Mouse (Mus musculus): ENCODE data around the gene Zdhhc3. TPM values are rescaled to one million over a fixed set of nuclear protein-coding genes. Genes with fewer than 3 reads are reported as not detected.

Gene Zdhhc3
- polyA plus RNA-seq, 1 experiment, result 44.0 TPM

DNA sequence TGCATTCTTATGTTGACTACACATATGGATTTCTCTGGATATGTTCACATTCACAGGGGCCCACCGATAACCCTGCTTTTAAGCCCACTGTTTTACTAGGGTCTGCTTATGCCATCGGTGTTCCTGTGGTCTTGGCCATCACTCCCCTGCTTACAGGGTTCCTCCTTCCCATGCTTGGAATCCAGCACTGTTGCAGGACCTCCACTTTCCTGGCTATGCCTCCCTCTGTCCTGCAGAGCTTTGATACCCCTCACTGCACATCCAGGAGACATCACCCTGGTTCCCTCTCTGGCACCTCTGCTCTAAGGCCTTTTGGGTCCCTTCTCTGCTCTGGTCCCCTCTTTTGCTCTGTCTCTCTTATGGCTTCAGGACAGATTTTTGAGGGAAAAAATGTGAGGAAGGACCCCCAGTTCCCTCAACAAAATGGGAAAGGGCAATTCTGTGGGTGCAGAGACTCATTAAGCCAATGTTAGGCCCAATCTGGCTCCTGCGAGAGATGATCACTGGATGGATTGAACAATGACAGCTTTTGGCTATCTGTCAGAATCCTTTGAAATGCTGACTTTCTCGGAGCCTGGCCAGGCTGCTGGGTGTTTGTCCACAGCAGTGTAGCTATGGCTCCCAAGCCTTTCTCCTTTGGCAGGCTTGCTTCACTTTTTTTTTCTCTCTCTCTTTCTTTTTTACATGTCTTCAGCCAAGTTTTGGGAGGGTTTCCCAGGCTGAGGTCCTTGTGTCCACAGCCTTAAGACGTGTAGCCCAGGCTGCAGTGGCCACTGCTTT is 37.4 kb upstream of the Zdhhc3 start, which contains the start of gene Clec3b:
Clec3b (plus strand) TSS at position 706 of the 780 bp plus-strand sequence.
- H3K4me2 ChIP-seq (ENCODE audit: low read depth), result no peak within 1 kb of the TSS
- no peak within 1 kb of the TSS for H3K4me3 ChIP-seq
- no peaks in the 10 kb centered on the region for H3K36me3 ChIP-seq (ENCODE audit: control insufficient read depth, insufficient read depth)
- no peaks in the 10 kb centered on the region for H3K79me2 ChIP-seq (ENCODE audit: control insufficient read depth, insufficient read depth)
- TF ChIP-seq REST (IDR thresholded peaks at IDR 0.05; ENCODE audit: insufficient read depth, insufficient read length) (no peak), POLR2A (IDR thresholded peaks at IDR 0.05; ENCODE audit: insufficient read length, low read depth) (no peak), POLR2AphosphoS2 (IDR thresholded peaks at IDR 0.05; ENCODE audit: insufficient read length, low read depth) (no peak), USF1 (IDR thresholded peaks at IDR 0.05; ENCODE audit: low read depth) (no peak), MYOG (IDR thresholded peaks at IDR 0.05; ENCODE audit: control insufficient read depth in 1 of 3, insufficient read depth in 1 of 3, insufficient read length in 2 of 3, low read depth in 2 of 3) (no peak), CEBPB (IDR thresholded peaks at IDR 0.05; ENCODE audit: insufficient read depth, poor library complexity, severe bottlenecking) (no peak), MYOD1 (IDR thresholded peaks at IDR 0.05; ENCODE audit: control insufficient read depth in 1 of 3, insufficient read length in 2 of 3, low read depth in 2 of 3) (no peak), TCF3 (IDR thresholded peaks at IDR 0.05; ENCODE audit: insufficient read length, low read depth) (no peak), TCF12 (IDR thresholded peaks at IDR 0.05; ENCODE audit: insufficient read depth, poor library complexity, severe bottlenecking) (no peak), MAX (IDR thresholded peaks at IDR 0.05; ENCODE audit: low read depth) (no peak), E2F4 (IDR thresholded peaks at IDR 0.05; ENCODE audit: insufficient read depth) (no peak), SRF (IDR thresholded peaks at IDR 0.05; ENCODE audit: control insufficient read depth, insufficient read length, low read depth) (no peak)
- H3K27me3 ChIP-seq (ENCODE audit: control insufficient read depth, insufficient read depth, insufficient read length), result no peaks in the 10 kb centered on the region
- no peak within 1 kb of the TSS for H3ac ChIP-seq (ENCODE audit: control insufficient read depth, insufficient read length)

DNA sequence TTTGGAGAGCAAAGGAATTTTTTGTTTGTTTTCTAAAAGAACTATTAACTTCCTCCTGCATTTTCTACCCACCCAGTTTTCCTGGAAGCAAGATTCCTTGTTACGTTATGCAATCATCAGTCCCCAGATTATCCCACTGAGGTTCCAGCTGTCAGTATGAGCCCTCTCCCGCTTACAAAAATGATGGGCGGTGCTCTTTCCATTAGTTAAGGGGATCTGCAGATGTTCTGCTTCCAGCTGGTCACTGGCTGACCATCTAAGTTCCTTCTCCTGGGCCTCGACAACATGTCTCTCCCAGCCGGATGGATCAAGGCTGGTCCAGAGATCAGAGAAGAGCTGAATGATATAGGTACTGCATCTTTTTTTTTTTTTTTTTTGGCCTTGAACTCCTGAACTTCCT is 35.4 kb upstream of the Zdhhc3 start:
- no peaks in the 10 kb centered on the region for H3K79me2 ChIP-seq (ENCODE audit: control insufficient read depth, insufficient read depth)
- no peaks in the 10 kb centered on the region for H3K36me3 ChIP-seq (ENCODE audit: control insufficient read depth, insufficient read depth)
- no peak overlapping the region for H3K4me2 ChIP-seq (ENCODE audit: low read depth)
- H3K27me3 ChIP-seq (ENCODE audit: control insufficient read depth, insufficient read depth, insufficient read length), result no peaks in the 10 kb centered on the region
- no peak overlapping the region for H3ac ChIP-seq (ENCODE audit: control insufficient read depth, insufficient read length)
- TF ChIP-seq MYOD1 (IDR thresholded peaks at IDR 0.05; ENCODE audit: control insufficient read depth in 1 of 3, insufficient read length in 2 of 3, low read depth in 2 of 3), result no peak
- TF ChIP-seq MAX (IDR thresholded peaks at IDR 0.05; ENCODE audit: low read depth), result no peak
- TF ChIP-seq CEBPB (IDR thresholded peaks at IDR 0.05; ENCODE audit: insufficient read depth, poor library complexity, severe bottlenecking), result no peak
- no peak for TF ChIP-seq MYOG (IDR thresholded peaks at IDR 0.05; ENCODE audit: control insufficient read depth in 1 of 3, insufficient read depth in 1 of 3, insufficient read length in 2 of 3, low read depth in 2 of 3)
- no peak for TF ChIP-seq TCF12 (IDR thresholded peaks at IDR 0.05; ENCODE audit: insufficient read depth, poor library complexity, severe bottlenecking)
- TF ChIP-seq POLR2AphosphoS2 (IDR thresholded peaks at IDR 0.05; ENCODE audit: insufficient read length, low read depth), result no peak
- TF ChIP-seq POLR2A (IDR thresholded peaks at IDR 0.05; ENCODE audit: insufficient read length, low read depth), result no peak
- no peak for TF ChIP-seq USF1 (IDR thresholded peaks at IDR 0.05; ENCODE audit: low read depth)
- TF ChIP-seq TCF3 (IDR thresholded peaks at IDR 0.05; ENCODE audit: insufficient read length, low read depth), result no peak
- TF ChIP-seq SRF (IDR thresholded peaks at IDR 0.05; ENCODE audit: control insufficient read depth, insufficient read length, low read depth), result no peak
- no peak for TF ChIP-seq REST (IDR thresholded peaks at IDR 0.05; ENCODE audit: insufficient read depth, insufficient read length)
- TF ChIP-seq E2F4 (IDR thresholded peaks at IDR 0.05; ENCODE audit: insufficient read depth), result no peak
- no peak overlapping the region for H3K4me3 ChIP-seq

DNA sequence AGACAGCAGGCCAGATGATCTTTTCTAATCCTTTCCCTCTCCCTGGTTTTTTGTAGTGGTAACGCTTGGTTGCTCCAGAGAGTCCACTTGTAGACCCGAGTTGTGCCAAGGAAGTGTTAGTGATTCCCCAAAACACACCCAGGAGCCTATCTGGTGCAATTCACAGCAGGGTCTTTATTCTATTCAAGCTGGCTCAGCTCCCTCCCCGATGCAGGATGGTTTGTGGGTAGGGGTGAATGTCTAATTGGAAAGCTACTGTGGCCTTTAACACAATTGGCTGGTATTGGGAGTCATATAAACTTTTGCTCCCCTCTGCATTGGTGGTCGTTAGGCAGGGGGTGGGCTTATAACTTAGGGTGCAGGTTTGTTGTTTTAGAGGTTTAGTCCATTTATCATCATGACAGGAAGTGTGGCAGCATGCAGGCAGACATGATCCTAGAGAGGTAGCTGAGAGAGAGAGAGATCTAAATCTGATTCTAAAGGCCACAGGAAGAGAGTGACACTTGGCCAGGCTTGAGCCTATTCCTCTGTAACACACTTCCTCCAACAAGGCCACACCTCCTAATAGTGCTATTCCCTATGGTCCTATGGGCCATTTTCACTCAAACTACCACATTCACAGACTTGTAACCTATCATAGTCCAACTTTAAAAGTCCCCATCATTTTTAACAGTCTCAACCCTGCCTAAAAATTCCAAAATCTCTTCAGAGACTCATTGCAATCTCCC is 27.0 kb upstream of the Zdhhc3 start:
- H3K4me2 ChIP-seq (ENCODE audit: low read depth), result no peak overlapping the region
- no peaks in the 10 kb centered on the region for H3K79me2 ChIP-seq (ENCODE audit: control insufficient read depth, insufficient read depth)
- H3K27me3 ChIP-seq (ENCODE audit: control insufficient read depth, insufficient read depth, insufficient read length), result no peaks in the 10 kb centered on the region
- no peak overlapping the region for H3K4me3 ChIP-seq
- peaks cover 11% of the 10 kb centered on the region for H3K36me3 ChIP-seq (ENCODE audit: control insufficient read depth, insufficient read depth)
- no peak overlapping the region for H3ac ChIP-seq (ENCODE audit: control insufficient read depth, insufficient read length)
- TF ChIP-seq POLR2AphosphoS2 (IDR thresholded peaks at IDR 0.05; ENCODE audit: insufficient read length, low read depth), result no peak

GRCm38 (mm10) chr9:123138891-123139474 is 26.0 kb upstream of the Zdhhc3 start:
- Histone ChIP-seq H3ac (ENCODE audit: control insufficient read depth, insufficient read length) (no peak overlapping the region), H3K36me3 (ENCODE audit: control insufficient read depth, insufficient read depth) (peaks cover 15% of the 10 kb centered on the region), H3K4me3 (no peak overlapping the region), H3K4me2 (ENCODE audit: low read depth) (no peak overlapping the region), H3K27me3 (ENCODE audit: control insufficient read depth, insufficient read depth, insufficient read length) (no peaks in the 10 kb centered on the region), H3K79me2 (ENCODE audit: control insufficient read depth, insufficient read depth) (no peaks in the 10 kb centered on the region)
- no peak for TF ChIP-seq TCF3 (IDR thresholded peaks at IDR 0.05; ENCODE audit: insufficient read length, low read depth)
- TF ChIP-seq USF1 (IDR thresholded peaks at IDR 0.05; ENCODE audit: low read depth), result no peak
- TF ChIP-seq REST (IDR thresholded peaks at IDR 0.05; ENCODE audit: insufficient read depth, insufficient read length), result no peak

Data from myocyte (in vitro differentiated cells).